In the genomic region with DNA sequence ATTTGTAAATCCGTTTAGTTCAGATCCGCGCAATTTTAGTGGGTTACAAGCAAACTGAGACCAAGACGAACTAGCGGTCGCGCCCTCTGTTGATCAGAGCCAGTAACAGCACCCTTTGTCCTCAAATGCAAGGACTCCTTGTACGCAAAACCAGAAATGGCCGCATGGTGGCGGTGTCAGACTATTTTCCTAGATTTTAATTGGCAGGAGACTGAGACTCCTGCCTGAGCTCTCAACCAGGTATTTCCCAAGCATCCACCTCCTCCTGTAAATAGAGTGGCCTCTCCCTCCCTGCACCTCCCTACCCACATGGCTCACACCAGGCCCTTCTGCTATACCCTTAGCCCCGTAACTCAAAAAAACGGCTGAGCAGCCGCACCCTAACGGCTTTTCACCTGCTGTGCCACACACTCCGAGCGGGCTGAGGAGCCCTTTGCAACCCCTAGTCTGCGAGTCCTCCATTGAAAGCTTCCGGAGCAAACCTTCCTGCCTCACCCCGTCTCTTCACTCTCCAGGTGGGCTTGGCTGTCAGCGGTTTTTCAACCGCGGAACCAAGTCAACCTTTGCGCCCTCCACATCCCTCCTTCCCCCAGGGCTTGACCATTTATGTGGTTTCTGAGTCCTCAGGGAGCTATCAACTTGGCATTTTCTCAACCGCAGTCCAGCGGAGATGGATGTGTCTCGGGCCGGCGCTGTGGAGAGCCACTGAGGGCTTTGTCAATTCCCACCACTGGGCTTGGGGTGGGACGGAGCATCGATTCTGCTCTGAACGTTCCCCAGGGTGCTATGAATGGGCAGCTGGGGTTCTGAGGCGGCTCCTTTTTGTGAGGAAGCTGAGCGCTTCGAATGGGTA, we compare ENCODE assay signal across 8 mouse cellular contexts. TPM values are rescaled to one million over a fixed set of nuclear protein-coding genes. Genes with fewer than 3 reads are reported as not detected.
DNase-seq lines count a peak whose midpoint lies in the region; ATAC-seq lines count a peak whose summit lies in the region.

No protein-coding gene starts in this region.

- ATAC-seq in inflammation-experienced regulatory T-cells, adult 6 months: peak; percentile 87
- peak; percentile 98 for ATAC-seq in megakaryocyte progenitor cell, adult 5-6 weeks (replicated peaks; ENCODE audit: poor library complexity)

- DNase-seq in adrenal gland, adult 18-20 months (ENCODE audit: low spot score in 2 of 2): peak; percentile 93 to 95
- peak; percentile 94 for DNase-seq in embryo, embryonic 11 days
- DNase-seq in gastrocnemius, postnatal 25 days: peak; percentile 77
- DNase-seq in left cerebral cortex, adult 9 months (ENCODE audit: low spot score in 2 of 2): peak; percentile 74 to 98
- DNase-seq in right cerebral cortex, postnatal 14 days: peak; percentile 95
- peak; percentile 94 for DNase-seq in urinary bladder, postnatal 25 days (ENCODE audit: low spot score)

RNA-seq across cellular contexts. Expression of a gene that starts 1.8 kb away (rescaled TPM):
- not detected for total RNA-seq in adrenal gland, adult 18-20 months (2021)
- not detected for total RNA-seq in gastrocnemius, postnatal 25 days (2021)
- not detected for polyA plus RNA-seq in inflammation-experienced regulatory T-cells, adult 6 months (2017; shearing (Covaris generic))
- not detected in 2 replicates for total RNA-seq in megakaryocyte progenitor cell, adult 5-6 weeks (2015)
- total RNA-seq in megakaryocyte progenitor cell, adult 5-6 weeks (2017): not detected in 2 replicates

RNA-seq across cellular contexts. Expression of a gene that starts 5.8 kb away (rescaled TPM):
- not detected for total RNA-seq in adrenal gland, adult 18-20 months (2021)
- not detected for total RNA-seq in gastrocnemius, postnatal 25 days (2021)
- polyA plus RNA-seq in inflammation-experienced regulatory T-cells, adult 6 months (2017; shearing (Covaris generic)): not detected
- not detected in 2 replicates for total RNA-seq in megakaryocyte progenitor cell, adult 5-6 weeks (2015)
- total RNA-seq in megakaryocyte progenitor cell, adult 5-6 weeks (2017): 0.04 TPM in 1 of 2 replicates, not detected in the other

RNA-seq across cellular contexts. Expression of a gene that starts 16.5 kb away (rescaled TPM):
- total RNA-seq in adrenal gland, adult 18-20 months (2021): 100 to 1,000 TPM in 1 of 2 experiments, 10 to 100 TPM in 1; 65.0 to 100 TPM
- 1 to 10 TPM; 6.1 to 8.0 TPM for total RNA-seq in gastrocnemius, postnatal 25 days (2021)
- 100 to 1,000 TPM in 1 of 3 experiments, 10 to 100 TPM in 2; 47.7 to 133 (median 97.4) TPM for polyA plus RNA-seq in inflammation-experienced regulatory T-cells, adult 6 months (2017; shearing (Covaris generic))
- total RNA-seq in megakaryocyte progenitor cell, adult 5-6 weeks (2015): 54.0 and 60.6 TPM in 2 replicates
- 71.7 and 74.6 TPM in 2 replicates for total RNA-seq in megakaryocyte progenitor cell, adult 5-6 weeks (2017)

RNA-seq across cellular contexts. Expression of a gene that starts 16.5 kb away (rescaled TPM):
- total RNA-seq in adrenal gland, adult 18-20 months (2021): 1 to 10 TPM in 1 of 2 experiments, under 1 TPM in 1; 0.70 to 1.2 TPM
- under 1 TPM; 0.36 to 0.43 TPM for total RNA-seq in gastrocnemius, postnatal 25 days (2021)
- 1 to 10 TPM; 1.3 to 2.5 (median 1.6) TPM for polyA plus RNA-seq in inflammation-experienced regulatory T-cells, adult 6 months (2017; shearing (Covaris generic))
- 0.34 and 1.8 TPM in 2 replicates for total RNA-seq in megakaryocyte progenitor cell, adult 5-6 weeks (2015)
- 0.30 and 0.37 TPM in 2 replicates for total RNA-seq in megakaryocyte progenitor cell, adult 5-6 weeks (2017)

RNA-seq across cellular contexts. Expression of a gene that starts 27.0 kb away (rescaled TPM):
- total RNA-seq in adrenal gland, adult 18-20 months (2021): not detected
- total RNA-seq in gastrocnemius, postnatal 25 days (2021): not detected
- polyA plus RNA-seq in inflammation-experienced regulatory T-cells, adult 6 months (2017; shearing (Covaris generic)): under 1 TPM in 1 of 3 experiments, not detected in 2; 0.38 TPM
- total RNA-seq in megakaryocyte progenitor cell, adult 5-6 weeks (2015): not detected in 2 replicates
- not detected in 2 replicates for total RNA-seq in megakaryocyte progenitor cell, adult 5-6 weeks (2017)

Comparison
In these comparisons a context has a peak if more than half of its experiments do, and no peak if none do; other contexts are left out.
1. Peak in every context shown above with its lines: DNase-seq and ATAC-seq.
2. RNA of a gene that starts 16.5 kb away (total RNA-seq): 65.0 to 100 TPM in adrenal gland, adult 18-20 months and 54.0 to 74.6 TPM in megakaryocyte progenitor cell, adult 5-6 weeks; 6.1 to 8.0 TPM in gastrocnemius, postnatal 25 days; every median in the first group is over 4 times any median in the second.